Mouse (Mus musculus): Measurements from ENCODE around the gene Ak3. TPM values are rescaled to one million over a fixed set of nuclear protein-coding genes. Genes with fewer than 3 reads are reported as not detected.

Gene Ak3
- polyA plus RNA-seq, 1 experiment = 22.1 TPM

- Histone ChIP-seq H3K4me3 (ENCODE audit: insufficient read depth, poor library complexity, severe bottlenecking) (no peak overlapping the region), H3K79me3 (ENCODE audit: low read depth) (no peaks in the 10 kb centered on the region), H3ac (ENCODE audit: control insufficient read depth, insufficient read length, low read depth) (no peak overlapping the region), H3K79me2 (ENCODE audit: control insufficient read depth, insufficient read depth) (no peaks in the 10 kb centered on the region), H3K27me3 (ENCODE audit: control insufficient read depth, insufficient read depth, insufficient read length) (no peaks in the 10 kb centered on the region), H3K36me3 (ENCODE audit: control insufficient read depth, insufficient read depth) (peaks cover 94% of the 10 kb centered on the region)
- TF ChIP-seq USF1 (IDR thresholded peaks at IDR 0.05; ENCODE audit: low read depth) = no peak
- no peak for TF ChIP-seq FOSL1 (IDR thresholded peaks at IDR 0.05; ENCODE audit: insufficient read depth, low read length, poor library complexity, severe bottlenecking)
- TF ChIP-seq CTCF (IDR thresholded peaks at IDR 0.05; ENCODE audit: control insufficient read depth, insufficient read depth, insufficient read length) = no peak
- TF ChIP-seq CEBPB (IDR thresholded peaks at IDR 0.05; ENCODE audit: low read depth) = no peak
- no peak for TF ChIP-seq MYOG (IDR thresholded peaks at IDR 0.05; ENCODE audit: control insufficient read depth, extremely low read depth, insufficient read length)
- no peak for TF ChIP-seq MAX (IDR thresholded peaks at IDR 0.05)
- TF ChIP-seq MYOD1 (IDR thresholded peaks at IDR 0.05; ENCODE audit: control insufficient read depth, insufficient read length, low read depth) = no peak
Observed at GRCm38 (mm10) chr19:29016786-29017185, 31.0 kb downstream of the Ak3 start.

DNA sequence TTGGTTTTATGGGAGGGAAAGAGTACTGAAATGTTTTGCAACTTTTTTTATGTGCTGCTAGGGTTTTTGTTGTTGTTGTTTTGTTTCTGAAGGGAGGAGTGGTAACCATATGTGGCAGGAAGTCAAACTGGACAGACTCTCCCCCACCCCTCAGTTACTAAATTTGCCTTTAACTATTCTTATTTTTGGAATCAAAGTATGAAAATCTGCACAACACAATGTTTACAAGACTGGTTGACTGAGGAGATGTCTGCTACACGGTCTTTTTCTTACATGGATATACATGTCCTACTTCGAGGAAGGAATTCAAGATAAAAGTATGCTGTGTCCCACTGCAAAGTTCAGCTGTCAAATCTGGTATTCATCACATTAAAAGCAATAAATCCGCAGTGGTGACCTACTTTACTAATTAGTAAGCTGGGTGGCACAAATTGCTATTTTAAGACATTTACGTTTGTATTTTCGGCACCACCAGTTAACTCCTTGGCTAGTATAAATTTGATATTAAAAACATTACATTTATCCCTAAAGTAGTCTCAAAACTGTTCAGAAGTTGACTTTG is 31.5 kb downstream of the Ak3 start:
- H3K36me3 ChIP-seq (ENCODE audit: control insufficient read depth, insufficient read depth) = peaks cover 95% of the 10 kb centered on the region
- TF ChIP-seq MYOD1 (IDR thresholded peaks at IDR 0.05; ENCODE audit: control insufficient read depth, insufficient read length, low read depth) (no peak), FOSL1 (IDR thresholded peaks at IDR 0.05; ENCODE audit: insufficient read depth, low read length, poor library complexity, severe bottlenecking) (no peak), USF1 (IDR thresholded peaks at IDR 0.05; ENCODE audit: low read depth) (no peak), CEBPB (IDR thresholded peaks at IDR 0.05; ENCODE audit: low read depth) (no peak), MYOG (IDR thresholded peaks at IDR 0.05; ENCODE audit: control insufficient read depth, extremely low read depth, insufficient read length) (no peak), MAX (IDR thresholded peaks at IDR 0.05) (no peak), CTCF (IDR thresholded peaks at IDR 0.05; ENCODE audit: control insufficient read depth, insufficient read depth, insufficient read length) (no peak)
- no peaks in the 10 kb centered on the region for H3K79me2 ChIP-seq (ENCODE audit: control insufficient read depth, insufficient read depth)

GRCm38 (mm10) chr19:29015410-29016203 is 32.2 kb downstream of the Ak3 start:
- no peaks in the 10 kb centered on the region for H3K27me3 ChIP-seq (ENCODE audit: control insufficient read depth, insufficient read depth, insufficient read length)
- H3K4me3 ChIP-seq (ENCODE audit: insufficient read depth, poor library complexity, severe bottlenecking) = no peak overlapping the region
- TF ChIP-seq MYOG (IDR thresholded peaks at IDR 0.05; ENCODE audit: control insufficient read depth, extremely low read depth, insufficient read length) (no peak), MAX (IDR thresholded peaks at IDR 0.05) (no peak), FOSL1 (IDR thresholded peaks at IDR 0.05; ENCODE audit: insufficient read depth, low read length, poor library complexity, severe bottlenecking) (no peak)
- H3K79me3 ChIP-seq (ENCODE audit: low read depth) = no peaks in the 10 kb centered on the region
- H3K79me2 ChIP-seq (ENCODE audit: control insufficient read depth, insufficient read depth) = no peaks in the 10 kb centered on the region
- H3K36me3 ChIP-seq (ENCODE audit: control insufficient read depth, insufficient read depth) = peaks cover 96% of the 10 kb centered on the region
- H3ac ChIP-seq (ENCODE audit: control insufficient read depth, insufficient read length, low read depth) = no peak overlapping the region

More for the DNA sequence above, 31.5 kb downstream of the Ak3 start:
- H3K4me3 ChIP-seq (ENCODE audit: insufficient read depth, poor library complexity, severe bottlenecking) = no peak overlapping the region
- no peak overlapping the region for H3ac ChIP-seq (ENCODE audit: control insufficient read depth, insufficient read length, low read depth)
- no peaks in the 10 kb centered on the region for H3K79me3 ChIP-seq (ENCODE audit: low read depth)
- H3K27me3 ChIP-seq (ENCODE audit: control insufficient read depth, insufficient read depth, insufficient read length) = no peaks in the 10 kb centered on the region

GRCm38 (mm10) chr19:29014466-29015055 is 33.2 kb downstream of the Ak3 start:
- no peaks in the 10 kb centered on the region for H3K27me3 ChIP-seq (ENCODE audit: control insufficient read depth, insufficient read depth, insufficient read length)
- TF ChIP-seq USF1 (IDR thresholded peaks at IDR 0.05; ENCODE audit: low read depth) (no peak), MAX (IDR thresholded peaks at IDR 0.05) (no peak), FOSL1 (IDR thresholded peaks at IDR 0.05; ENCODE audit: insufficient read depth, low read length, poor library complexity, severe bottlenecking) (no peak), CEBPB (IDR thresholded peaks at IDR 0.05; ENCODE audit: low read depth) (no peak), MYOG (IDR thresholded peaks at IDR 0.05; ENCODE audit: control insufficient read depth, extremely low read depth, insufficient read length) (no peak), MYOD1 (IDR thresholded peaks at IDR 0.05; ENCODE audit: control insufficient read depth, insufficient read length, low read depth) (no peak), CTCF (IDR thresholded peaks at IDR 0.05; ENCODE audit: control insufficient read depth, insufficient read depth, insufficient read length) (no peak)
- H3K36me3 ChIP-seq (ENCODE audit: control insufficient read depth, insufficient read depth) = peaks cover 95% of the 10 kb centered on the region

DNA sequence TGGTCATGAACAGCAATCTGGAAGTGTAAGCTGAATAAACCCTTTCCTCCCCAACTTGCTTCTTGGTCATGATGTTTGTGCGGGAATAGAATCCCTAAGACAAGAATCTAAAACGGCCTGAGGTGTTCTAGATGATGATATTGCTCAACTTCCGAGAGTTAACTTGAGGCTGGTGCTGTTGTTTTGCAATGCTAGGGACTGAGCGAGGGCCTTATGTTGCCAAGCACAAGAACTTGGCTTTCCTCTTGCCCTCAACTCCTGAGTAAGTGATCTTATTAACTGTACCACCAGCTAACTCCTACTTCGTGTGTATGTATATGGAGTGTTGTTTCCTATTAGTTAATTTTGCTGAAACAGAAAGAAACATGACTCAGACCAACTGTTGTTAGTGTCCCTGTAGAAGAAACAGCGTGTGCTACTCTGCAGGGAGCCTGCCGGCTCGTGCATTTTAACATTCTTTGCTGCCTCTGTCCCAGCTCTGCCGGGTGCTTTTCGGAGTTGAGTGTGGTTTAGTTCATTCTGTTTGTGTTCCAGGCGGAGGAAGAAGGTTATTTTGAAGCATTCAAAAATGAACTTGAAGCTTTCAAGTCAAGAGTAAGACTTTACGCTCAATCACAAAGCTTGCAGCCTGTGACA is 36.3 kb downstream of the Ak3 start:
- H3K79me3 ChIP-seq (ENCODE audit: low read depth) = no peaks in the 10 kb centered on the region
- TF ChIP-seq MAX (IDR thresholded peaks at IDR 0.05) = no peak
- no peak for TF ChIP-seq CTCF (IDR thresholded peaks at IDR 0.05; ENCODE audit: control insufficient read depth, insufficient read depth, insufficient read length)
- TF ChIP-seq MYOD1 (IDR thresholded peaks at IDR 0.05; ENCODE audit: control insufficient read depth, insufficient read length, low read depth) = no peak
- TF ChIP-seq FOSL1 (IDR thresholded peaks at IDR 0.05; ENCODE audit: insufficient read depth, low read length, poor library complexity, severe bottlenecking) = no peak
- no peak for TF ChIP-seq CEBPB (IDR thresholded peaks at IDR 0.05; ENCODE audit: low read depth)
- no peak overlapping the region for H3K4me3 ChIP-seq (ENCODE audit: insufficient read depth, poor library complexity, severe bottlenecking)
- H3K79me2 ChIP-seq (ENCODE audit: control insufficient read depth, insufficient read depth) = no peaks in the 10 kb centered on the region
- H3ac ChIP-seq (ENCODE audit: control insufficient read depth, insufficient read length, low read depth) = no peak overlapping the region
- no peaks in the 10 kb centered on the region for H3K27me3 ChIP-seq (ENCODE audit: control insufficient read depth, insufficient read depth, insufficient read length)
- peaks cover 94% of the 10 kb centered on the region for H3K36me3 ChIP-seq (ENCODE audit: control insufficient read depth, insufficient read depth)

More at GRCm38 (mm10) chr19:29014466-29015055, 33.2 kb downstream of the Ak3 start:
- no peaks in the 10 kb centered on the region for H3K79me2 ChIP-seq (ENCODE audit: control insufficient read depth, insufficient read depth)
- H3ac ChIP-seq (ENCODE audit: control insufficient read depth, insufficient read length, low read depth) = no peak overlapping the region
- no peaks in the 10 kb centered on the region for H3K79me3 ChIP-seq (ENCODE audit: low read depth)
- no peak overlapping the region for H3K4me3 ChIP-seq (ENCODE audit: insufficient read depth, poor library complexity, severe bottlenecking)

Data from C2C12 (cell line).